Mouse (Mus musculus): ENCODE results near the gene Agmat.
A peak's percentile ranks its signal among the peaks of the same experiment; 100 is the strongest.
"Not testable (repeated sequence)": the region's sequence is repeated elsewhere in the genome, so short reads cannot be mapped to it uniquely, and the experiment has no call there.

Agmat gene

DNA sequence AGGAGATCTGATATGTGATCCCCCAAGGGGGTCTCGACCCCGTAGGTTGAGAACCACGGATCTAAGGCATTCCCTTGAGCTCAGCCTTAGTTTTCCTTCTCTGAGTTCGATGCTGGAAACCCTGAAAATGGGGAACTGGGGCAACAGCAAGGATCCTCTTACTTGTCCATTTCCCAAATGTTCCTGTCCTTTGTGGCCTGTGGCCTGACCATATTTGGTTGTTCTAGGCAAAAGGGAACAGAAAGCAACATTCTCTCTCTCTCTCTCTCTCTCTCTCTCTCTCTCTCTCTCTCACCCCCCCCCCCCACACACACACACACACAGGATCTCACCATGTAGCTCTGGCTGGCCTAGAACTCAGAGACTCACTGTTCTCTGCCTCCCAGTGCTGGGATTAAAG, 9.6 kb upstream of the Agmat start:
- DNase-seq (ENCODE audit: low spot score), result no peak

DNA sequence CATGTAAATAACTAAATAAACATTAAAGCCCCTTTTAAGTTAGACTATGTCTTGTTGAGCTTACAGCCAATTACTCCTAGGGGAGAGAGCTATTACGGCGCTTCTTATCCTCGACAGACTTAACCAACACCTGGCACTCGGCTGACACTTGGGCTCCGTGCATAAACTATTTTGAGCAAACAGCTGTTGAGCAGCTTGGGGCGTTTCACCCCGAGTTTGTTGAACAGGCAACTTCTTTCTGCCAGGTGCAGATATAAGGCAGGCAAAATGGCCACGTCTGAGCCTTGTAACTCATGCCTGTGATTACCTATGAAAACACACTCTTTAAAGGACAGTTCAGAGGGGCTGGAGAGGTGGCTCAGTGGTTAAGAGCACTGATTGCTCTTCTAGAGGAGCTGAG, 8.5 kb upstream of the Agmat start:
- DNase-seq (ENCODE audit: low spot score), result no peak

DNA sequence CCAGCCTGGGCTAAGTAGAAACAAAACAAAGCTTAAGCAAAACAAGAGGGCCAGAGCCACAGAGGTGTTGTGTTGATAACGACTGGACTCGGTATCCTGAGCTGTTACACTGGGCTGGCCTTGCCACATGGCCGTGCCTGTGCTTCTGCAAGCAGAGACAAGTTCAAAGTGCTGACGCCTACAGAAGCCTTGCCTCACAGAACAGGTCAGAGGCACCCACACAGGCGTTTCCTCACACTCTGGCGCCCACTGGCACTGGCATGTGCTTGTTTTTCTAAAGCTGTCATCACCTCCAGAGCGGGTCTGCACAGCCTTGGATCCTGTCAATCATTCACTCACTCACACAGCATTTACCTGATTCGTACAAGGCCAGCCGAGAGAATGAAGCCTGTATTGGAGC, 4.6 kb upstream of the Agmat start:
- peak; percentile 36 for DNase-seq (ENCODE audit: low spot score)

DNA sequence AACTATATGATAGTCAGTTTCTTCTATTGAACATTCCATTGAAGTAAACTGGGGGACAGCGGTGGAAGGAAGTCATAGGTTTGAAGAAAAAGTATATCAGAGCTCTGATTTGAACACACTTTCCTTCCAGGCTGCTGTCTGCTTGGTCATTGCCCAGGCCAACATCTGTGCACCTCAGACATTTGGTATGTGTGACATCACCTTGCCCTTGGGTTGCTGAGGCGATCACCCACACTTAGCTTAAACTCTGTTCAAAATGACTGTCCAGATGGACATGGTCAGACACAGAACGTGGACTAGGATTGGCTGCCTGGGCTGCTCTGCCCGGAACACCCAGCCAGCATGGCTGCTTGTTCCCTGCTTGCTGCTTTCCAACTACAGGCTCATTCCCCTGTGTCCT, 4.1 kb upstream of the Agmat start:
- no peak for DNase-seq (ENCODE audit: low spot score)

DNA sequence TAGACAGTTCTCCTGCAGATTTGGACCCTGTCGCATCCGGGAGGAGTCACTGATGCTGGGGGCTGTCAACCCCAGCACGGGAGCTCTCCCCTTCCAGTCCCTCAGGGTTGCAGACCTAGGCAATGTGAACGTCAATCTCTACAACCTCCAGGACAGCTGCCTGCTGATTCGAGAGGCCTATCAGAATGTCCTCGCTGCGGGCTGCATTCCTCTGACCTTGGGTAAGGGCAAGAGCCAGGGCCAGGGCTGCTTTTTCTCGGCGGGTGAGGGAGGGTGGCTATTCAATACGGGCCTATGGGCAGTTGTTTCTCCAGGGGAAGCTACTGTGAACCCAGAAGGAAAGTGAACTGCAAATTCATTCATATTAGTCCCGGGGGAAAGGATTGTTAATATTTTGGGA, 3.1 kb downstream of the Agmat start:
- no peak for DNase-seq (ENCODE audit: low spot score)

DNA sequence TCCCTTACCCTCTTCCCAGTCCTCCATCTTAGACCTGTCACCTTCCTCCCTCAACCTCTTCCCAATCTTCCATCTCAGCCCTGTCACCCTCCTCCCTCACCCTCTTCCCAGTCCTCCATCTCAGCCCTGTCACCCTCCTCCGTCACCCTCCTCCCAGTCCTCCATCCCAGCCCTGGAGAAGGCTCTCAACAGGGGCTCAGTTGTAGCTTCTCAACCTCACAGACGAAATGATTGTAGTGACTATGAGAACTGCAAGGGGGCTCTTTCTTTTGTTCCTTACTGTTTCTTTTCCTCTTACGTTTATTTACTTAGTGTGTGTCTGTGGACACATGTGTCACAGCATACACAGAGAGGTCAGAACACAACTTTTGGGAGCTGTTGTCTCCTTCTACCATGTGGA, 4.4 kb downstream of the Agmat start:
- DNase-seq (ENCODE audit: low spot score), result no peak

DNA sequence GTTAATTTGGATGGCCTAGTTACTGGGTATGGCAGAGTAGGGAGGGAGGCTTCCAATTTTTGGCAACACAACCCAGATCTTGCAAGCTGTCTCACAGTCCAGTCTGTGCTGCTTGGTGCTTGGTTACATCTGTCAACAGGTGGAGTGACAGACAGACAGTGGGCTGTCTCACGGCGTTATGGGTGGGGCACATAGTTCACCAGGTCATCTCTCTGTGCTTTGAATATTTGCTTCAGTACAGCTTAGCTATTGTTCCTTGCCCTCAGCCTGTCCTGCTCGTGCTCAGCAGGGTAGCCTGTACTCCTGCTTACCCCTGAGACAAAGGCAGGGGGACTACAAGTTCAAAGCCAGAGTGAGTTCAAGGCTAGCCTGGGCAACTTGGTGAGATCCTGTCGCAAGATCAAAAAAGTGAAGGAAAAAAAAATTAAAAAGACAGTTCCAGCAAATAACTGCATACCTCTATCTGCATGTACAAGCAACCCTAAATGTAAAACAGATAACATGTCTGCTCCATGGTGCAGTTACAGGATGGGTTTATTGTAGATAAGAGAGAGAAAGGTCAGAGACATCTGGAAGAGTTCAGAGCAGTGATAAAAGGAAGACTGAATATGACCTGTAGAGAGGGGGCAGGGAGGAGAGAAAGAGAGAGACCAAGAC, 5.1 kb downstream of the Agmat start:
- no peak for DNase-seq (ENCODE audit: low spot score)

DNA sequence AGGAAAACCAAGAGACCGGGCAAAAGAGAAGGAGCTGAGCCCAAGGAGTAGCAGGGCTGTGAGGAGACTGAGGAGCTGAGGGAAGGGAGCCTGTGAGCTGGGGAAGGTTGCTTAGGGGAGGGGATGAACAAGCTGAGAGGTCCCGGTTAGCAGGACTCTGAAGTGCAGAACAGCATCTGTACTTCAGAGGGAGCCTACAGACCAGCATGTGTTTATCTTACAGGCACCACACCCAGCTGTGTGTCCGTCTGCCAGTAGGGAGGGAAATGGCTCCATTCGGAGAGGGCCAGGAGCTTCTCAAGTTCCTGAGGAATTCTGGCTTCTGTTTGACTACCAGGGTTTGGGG, 5.6 kb downstream of the Agmat start:
- peak; percentile 14 for DNase-seq (ENCODE audit: low spot score)

DNA sequence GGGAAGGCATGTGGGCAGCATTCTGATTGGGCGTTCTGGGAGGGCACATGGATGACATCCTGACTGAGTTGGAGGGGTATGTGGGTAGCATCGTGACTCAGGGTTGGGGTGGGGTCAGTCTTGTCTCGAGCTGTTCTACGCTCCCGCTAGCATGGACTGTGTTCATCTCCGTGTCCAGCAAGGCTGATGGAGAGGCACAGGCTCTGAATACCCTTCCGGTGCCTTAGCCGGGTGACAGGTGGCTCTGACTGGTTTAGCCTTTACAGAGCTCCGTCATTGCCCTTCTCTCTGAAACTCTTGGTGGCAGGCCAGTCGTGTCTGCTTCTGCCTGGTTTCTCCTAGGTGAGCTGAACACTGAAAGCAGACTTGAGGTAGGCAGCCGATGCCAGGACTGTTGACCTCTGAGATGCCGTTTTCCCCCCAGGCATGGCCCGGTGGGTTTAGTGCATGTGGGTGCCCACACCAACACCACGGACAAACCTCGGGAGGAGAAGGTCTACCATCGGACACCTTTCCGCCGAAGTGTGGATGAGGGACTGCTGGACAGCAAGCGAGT, 9.0 kb downstream of the Agmat start:
- DNase-seq (ENCODE audit: low spot score), result no peak

DNA sequence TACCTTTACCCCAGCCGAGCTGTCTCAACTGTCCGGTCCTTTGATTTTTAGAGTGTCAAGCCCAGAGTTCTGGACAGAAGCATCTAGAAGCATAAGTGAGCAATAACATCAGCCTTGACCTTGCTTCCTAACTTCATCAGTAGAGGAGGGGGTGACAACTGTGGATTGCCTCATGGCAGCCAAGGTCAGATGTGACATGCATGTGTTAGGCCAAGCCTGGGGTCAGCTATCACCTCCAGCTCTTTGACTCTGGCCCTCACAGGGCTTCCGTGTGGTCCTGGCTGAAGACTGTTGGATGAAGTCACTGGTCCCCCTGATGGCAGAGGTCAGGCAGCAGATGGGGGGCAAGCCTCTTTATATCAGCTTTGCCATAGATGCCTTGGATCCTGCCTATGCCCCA, 10.7 kb downstream of the Agmat start:
- no peak for DNase-seq (ENCODE audit: low spot score)

DNA sequence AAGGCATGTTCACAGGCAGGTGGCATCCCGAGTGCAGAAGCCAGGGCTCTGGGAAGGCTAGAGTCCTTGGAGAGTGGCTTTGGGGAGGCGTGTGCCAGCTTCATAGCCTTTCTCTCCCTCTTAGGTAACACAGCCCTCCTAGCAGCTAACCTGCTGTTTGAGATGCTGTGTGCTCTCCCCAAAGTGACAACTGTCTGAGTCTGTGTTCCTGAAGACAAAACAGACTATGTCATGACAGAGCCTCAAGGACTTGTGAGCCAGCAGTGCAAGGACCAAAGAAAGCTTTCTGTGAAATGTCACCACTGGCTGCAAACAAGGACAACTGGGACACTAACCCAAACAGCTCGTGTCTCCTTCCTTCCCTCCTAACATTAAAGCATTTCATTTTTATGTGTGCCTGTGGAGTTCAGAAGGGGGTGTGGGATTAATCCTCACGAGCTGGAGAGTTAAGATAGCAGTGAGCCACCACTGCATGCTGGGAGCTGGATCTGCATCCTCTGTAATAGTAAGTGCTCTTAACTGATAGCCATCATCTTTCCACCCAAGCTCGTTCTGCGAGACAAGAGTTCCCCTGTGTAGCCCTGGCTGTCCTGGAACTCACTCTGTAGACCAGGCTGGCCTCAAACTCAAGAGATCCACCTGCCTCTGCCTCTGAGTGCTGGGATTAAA, 12.5 kb downstream of the Agmat start:
- DNase-seq (ENCODE audit: low spot score), result no peak

DNA sequence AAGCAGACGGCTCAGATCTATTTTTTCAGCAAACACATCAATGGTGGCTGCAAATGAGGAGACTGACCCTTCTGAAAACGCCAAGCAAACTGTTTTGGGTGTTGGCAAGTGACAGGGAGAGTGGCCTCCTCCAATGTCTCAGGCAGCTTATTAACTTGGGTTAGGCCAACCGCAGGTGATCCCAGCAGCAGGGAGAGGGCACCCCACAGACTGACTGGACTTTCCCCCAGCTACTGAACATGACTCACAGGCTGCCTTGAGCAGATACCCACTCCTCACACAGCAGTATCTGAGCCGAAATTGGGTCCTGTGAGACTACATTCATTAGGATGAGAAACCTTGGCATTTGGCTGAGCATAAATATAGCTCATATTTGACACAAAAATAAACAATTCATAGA, 14.5 kb downstream of the Agmat start:
- DNase-seq (ENCODE audit: low spot score), result no peak

DNA sequence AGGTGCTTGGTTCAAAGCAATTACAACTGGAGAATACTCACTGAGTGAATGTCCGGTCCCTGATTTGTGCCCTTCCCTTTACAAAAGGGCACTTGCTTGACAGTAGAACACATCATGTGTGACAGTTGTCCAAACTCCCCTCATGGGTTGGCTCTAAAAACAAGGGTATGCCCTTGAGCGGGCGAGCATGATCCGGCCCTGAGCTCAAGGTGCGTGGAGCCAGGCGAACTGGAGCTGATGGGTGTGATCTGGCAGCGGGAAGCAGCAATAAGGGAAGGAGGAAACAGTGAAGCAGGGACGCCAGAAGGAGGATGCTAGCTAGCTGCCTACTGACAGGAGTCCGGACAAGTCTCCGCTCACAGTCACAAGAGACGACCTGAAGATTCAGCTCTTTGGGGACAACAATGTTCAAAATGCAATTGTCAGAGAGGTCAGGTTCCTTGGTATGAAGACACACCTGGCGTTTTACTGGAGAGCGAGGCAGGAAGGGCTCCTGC, 15.7 kb downstream of the Agmat start:
- no peak for DNase-seq (ENCODE audit: low spot score)

DNA sequence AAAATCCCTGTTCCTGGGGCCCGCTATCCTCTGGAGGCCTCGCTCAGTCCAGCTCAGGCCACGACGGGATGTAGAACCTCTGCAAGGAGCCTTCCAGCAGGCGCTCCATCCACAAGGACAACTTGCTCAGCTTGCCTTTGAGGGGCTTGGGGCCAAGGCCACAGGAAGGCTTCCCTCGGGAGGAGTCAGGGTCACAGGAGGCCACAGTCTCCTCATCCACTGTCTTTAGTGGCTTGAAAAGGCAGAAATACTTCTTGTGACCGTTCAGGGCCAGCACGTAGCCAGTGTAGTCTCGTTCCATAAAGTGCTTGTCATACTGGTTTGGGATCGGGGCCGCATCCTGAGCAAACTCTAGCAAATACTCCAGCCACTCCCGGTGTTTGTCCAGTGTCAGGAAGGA, 17.0 kb downstream of the Agmat start:
- no peak for DNase-seq (ENCODE audit: low spot score)

DNA sequence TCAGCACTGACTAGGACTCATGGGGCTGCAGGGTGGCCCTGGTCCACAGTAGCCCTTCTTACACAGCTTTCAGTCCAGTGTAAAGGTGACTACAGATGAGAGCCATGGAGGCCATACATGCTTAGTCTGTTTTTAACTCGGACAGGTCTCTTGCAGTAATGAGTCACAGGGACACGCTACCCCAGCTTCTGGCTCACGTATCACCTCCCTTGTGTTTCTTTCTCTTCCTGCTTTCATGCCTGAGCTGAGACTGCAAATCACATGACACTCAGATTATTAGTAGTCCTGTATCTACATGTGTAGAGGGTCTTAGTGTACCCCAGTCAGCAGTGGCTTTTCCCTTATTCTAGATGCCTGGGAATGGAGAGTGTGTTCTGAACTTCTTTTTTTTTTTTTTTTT, 18.5 kb downstream of the Agmat start:
- DNase-seq (ENCODE audit: low spot score), result no peak

DNA sequence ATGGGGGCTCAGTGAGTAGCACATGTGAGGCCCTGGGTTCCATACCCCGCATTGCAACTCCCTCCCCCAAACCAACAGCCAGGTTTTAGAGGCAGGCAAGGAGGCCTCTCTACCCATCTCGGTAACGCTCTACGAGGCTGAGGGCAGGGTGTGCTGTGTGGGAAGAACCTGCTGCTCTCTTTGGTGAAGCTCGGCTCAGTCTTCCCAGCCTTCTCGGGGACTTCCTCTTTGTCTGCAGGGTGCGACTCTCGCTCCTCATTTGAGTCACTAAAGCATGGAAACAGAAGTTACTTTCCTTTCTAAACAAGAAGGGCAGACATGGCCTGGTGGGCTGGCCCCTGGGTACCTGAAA, 19.8 kb downstream of the Agmat start:
- DNase-seq (ENCODE audit: low spot score), result no peak

DNA sequence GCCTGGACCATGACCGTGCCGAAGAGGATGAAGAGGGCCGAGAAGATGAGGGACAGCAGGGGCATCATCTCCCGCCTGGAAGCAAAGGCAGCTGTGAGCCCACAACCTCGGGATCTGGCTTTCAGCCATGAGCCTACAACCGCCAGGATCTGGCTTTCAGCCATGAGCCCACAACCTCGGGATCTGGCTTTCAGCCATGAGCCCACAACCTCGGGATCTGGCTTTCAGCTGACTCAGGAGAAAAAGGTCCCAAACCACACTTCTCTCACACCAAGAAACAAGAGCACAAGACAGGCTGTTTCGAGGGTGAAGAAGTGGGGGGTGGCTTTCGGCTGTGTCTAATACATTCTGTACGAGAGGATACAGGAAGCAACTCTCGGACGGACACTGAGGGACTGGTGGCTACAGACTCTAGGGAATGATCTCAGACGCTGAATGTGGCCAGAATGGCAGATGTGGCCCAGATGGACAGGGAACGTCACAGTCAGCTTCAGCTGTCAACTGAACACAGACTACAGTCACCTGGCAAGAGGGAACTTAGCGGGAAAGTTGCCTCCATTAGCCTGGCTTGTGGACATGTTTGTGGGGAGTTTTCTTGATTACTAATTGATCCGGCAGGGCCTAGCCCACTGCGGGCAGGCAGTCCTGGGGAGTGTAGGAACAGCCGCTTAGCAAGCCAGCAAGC, 20.3 kb downstream of the Agmat start:
- DNase-seq (ENCODE audit: low spot score), result no peak

DNA sequence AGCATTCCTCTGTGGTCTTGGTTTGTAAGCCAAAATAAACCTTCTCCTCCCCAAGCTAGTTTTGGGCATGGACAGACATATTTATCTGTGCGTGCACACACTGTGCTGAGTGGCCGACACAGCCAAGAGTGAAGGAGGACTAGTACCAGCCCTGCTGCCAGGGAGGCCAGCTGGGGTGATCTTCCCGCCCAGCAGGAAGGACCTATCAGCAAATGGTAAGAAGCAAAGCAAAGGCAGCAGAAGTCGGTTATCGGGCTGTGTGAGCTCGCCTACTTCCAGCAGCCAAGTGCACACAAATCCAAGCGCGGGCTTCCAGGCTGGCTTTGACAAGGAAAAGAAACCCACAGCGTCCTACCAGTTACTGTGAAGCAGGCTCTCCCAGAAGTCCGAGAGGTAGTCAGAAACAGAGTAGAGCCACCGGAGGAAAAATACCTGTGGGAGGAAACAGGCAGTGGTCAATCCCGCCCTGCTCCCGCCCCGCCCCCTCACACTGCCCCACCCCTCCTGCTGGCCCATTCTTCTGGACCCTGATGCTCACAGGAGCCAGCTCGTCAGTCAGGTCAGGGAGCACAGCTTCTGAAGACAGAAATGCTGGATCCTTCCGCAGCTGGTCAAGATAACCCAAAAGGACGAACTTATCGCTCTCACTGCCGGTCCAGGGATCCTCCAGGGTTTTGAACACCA, 21.0 kb downstream of the Agmat start:
- peak; percentile 74 for DNase-seq (ENCODE audit: low spot score)

DNA sequence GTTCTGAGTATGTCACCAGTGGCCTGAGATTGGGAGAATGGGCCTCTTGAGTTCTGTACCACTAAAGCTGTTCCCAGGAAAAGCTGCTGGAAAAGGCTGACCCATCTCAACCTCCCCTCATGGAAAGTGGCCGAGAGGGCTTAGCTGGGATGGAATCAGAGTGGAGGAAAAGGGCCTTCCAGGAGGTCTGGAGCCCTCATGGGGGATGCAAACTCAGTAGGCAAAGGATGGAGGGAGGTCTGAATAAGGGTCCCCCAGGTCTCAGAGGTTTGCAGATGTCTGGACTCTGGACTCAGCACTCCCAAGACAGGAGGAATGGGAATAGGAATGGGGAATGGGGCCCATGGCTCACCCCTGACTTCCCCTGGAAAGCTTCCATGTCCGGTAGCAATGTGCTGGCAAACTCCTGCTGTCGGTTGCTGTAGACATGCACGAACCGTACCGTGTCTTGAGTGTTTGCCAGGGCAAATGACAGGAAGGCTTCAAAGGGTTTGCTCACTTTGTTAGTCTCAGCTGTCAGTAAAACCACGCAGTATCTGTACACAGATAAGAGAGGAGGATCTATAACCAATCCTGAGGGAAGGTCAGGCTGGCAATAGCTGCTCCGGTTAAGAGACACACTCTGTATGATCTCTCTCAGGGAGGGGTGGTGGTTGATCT, 23.2 kb downstream of the Agmat start:
- DNase-seq (ENCODE audit: low spot score), result no peak

DNA sequence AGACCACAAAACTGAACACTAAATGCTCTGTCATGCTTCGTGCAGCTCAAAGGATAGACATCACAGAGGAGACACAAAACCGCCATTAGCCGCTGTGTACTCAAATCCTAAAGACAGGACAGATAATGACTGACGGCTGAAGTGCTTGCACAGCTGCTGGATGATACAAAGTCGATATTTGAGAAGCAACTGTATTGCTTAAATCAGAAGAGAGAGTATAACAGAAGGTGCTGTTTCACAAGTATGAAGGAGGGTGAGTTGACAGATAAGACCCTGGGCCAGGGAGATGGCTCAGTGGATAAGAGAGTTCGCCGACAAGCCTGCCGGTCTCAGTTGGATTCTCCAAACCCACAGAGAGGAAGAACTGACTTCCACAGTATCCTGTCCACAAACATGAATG, 25.4 kb downstream of the Agmat start:
- no peak for DNase-seq (ENCODE audit: low spot score)

DNA sequence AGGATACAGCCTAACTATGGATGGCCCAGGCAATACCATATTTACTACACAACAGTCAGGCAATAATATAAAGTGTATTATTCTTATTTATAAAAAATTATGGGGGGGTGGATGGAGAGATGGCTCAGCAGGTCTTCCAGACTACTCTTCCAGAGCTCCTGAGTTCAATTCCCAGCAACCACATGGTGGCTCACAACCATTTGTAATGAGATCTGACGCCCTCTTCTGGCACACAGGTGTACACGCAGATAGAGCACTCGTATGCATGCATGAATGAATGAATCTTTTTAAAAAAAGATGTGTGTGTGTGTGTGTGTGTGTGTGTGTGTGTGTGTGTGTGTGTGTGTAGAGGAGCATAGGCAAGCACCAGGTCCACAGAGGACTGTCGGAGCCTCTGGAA, 26.5 kb downstream of the Agmat start:
- not testable (repeated sequence) for DNase-seq (ENCODE audit: low spot score)

DNA sequence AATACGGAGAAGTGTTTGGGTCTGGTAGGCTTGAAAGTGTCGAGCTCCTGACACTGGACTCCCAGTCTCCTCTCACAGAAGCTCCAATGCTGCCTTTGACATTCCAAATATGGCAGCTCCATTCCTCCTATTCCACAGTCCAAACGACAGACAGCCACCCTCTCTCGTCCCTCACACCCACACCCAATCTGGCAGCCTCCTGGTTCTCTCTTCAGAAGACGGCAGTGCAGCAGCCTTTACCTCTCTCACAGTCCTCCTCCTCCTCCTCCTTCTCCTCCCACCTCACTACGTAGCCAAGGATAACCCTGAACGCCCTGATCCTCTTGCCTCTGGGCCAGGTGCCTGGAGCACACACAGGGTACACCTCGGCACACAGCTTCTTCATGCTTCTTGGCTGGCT, 33.4 kb downstream of the Agmat start:
- DNase-seq (ENCODE audit: low spot score), result no peak
